Mouse (Mus musculus): ENCODE data around the gene H2-T22. TPM values are rescaled to one million over a fixed set of nuclear protein-coding genes. Genes with fewer than 3 reads are reported as not detected.

Gene H2-T22
- polyA plus RNA-seq, 1 experiment, result 21.7 TPM

- H3K79me2 ChIP-seq (ENCODE audit: control insufficient read depth, insufficient read depth), result peaks cover 22% of the 10 kb centered on the region
- TF ChIP-seq FOSL1 (IDR thresholded peaks at IDR 0.05; ENCODE audit: insufficient read depth, low read length, poor library complexity, severe bottlenecking), result no peak
- TF ChIP-seq CTCF (IDR thresholded peaks at IDR 0.05; ENCODE audit: control insufficient read depth, insufficient read depth, insufficient read length), result no peak
- TF ChIP-seq MYOD1 (IDR thresholded peaks at IDR 0.05; ENCODE audit: control insufficient read depth, insufficient read length, low read depth), result no peak
- TF ChIP-seq MYOG (IDR thresholded peaks at IDR 0.05; ENCODE audit: control insufficient read depth, extremely low read depth, insufficient read length), result no peak
- TF ChIP-seq MAX (IDR thresholded peaks at IDR 0.05), result no peak
- TF ChIP-seq CEBPB (IDR thresholded peaks at IDR 0.05; ENCODE audit: low read depth), result no peak
- H3K27me3 ChIP-seq (ENCODE audit: control insufficient read depth, insufficient read depth, insufficient read length), result no peaks in the 10 kb centered on the region
- H3ac ChIP-seq (ENCODE audit: control insufficient read depth, insufficient read length, low read depth), result no peak overlapping the region
- H3K79me3 ChIP-seq (ENCODE audit: low read depth), result peaks cover 14% of the 10 kb centered on the region
- H3K4me3 ChIP-seq (ENCODE audit: insufficient read depth, poor library complexity, severe bottlenecking), result no peak overlapping the region
- H3K36me3 ChIP-seq (ENCODE audit: control insufficient read depth, insufficient read depth), result peaks cover 6% of the 10 kb centered on the region
Observed at GRCm38 (mm10) chr17:35991781-35992180, 50.8 kb downstream of the H2-T22 start.

Other genes starting within 250 kb of the H2-T22 start
- 55.2 TPM for gene Ier3, start 221.1 kb downstream of the H2-T22 start, polyA plus RNA-seq (2012; fragmentation: generic; extraction: Trizol)
- 57.2 TPM for gene Flot1, start 219.5 kb downstream of the H2-T22 start, polyA plus RNA-seq (2012; fragmentation: generic; extraction: Trizol)
- gene Tubb5, start 204.4 kb downstream of the H2-T22 start, polyA plus RNA-seq (2012; fragmentation: generic; extraction: Trizol), result 1,881 TPM
- gene Mdc1, start 201.2 kb downstream of the H2-T22 start, polyA plus RNA-seq (2012; fragmentation: generic; extraction: Trizol), result 16.6 TPM
- gene Nrm, start 181.4 kb downstream of the H2-T22 start, polyA plus RNA-seq (2012; fragmentation: generic; extraction: Trizol), result 25.5 TPM
- gene Ppp1r18, start 177.2 kb downstream of the H2-T22 start, polyA plus RNA-seq (2012; fragmentation: generic; extraction: Trizol), result 84.2 TPM
- 42.4 TPM for gene Dhx16, start 162.9 kb downstream of the H2-T22 start, polyA plus RNA-seq (2012; fragmentation: generic; extraction: Trizol)
- 36.0 TPM for gene 2310061I04Rik, start 145.3 kb downstream of the H2-T22 start, polyA plus RNA-seq (2012; fragmentation: generic; extraction: Trizol)
- 13.1 TPM for gene Atat1, start 132.7 kb downstream of the H2-T22 start, polyA plus RNA-seq (2012; fragmentation: generic; extraction: Trizol)
- 153 TPM for gene Mrps18b, start 126.4 kb downstream of the H2-T22 start, polyA plus RNA-seq (2012; fragmentation: generic; extraction: Trizol)
- 33.1 TPM for gene Ppp1r10, start 126.3 kb downstream of the H2-T22 start, polyA plus RNA-seq (2012; fragmentation: generic; extraction: Trizol)
- gene Abcf1, start 73.0 kb downstream of the H2-T22 start, polyA plus RNA-seq (2012; fragmentation: generic; extraction: Trizol), result 82.6 TPM
- 71.7 TPM for gene Gnl1, start 62.9 kb downstream of the H2-T22 start, polyA plus RNA-seq (2012; fragmentation: generic; extraction: Trizol)
- gene Prr3, start 62.5 kb downstream of the H2-T22 start, polyA plus RNA-seq (2012; fragmentation: generic; extraction: Trizol), result 13.7 TPM
- 0.16 TPM for gene H2-T24, start 22.2 kb downstream of the H2-T22 start, polyA plus RNA-seq (2012; fragmentation: generic; extraction: Trizol)
- gene H2-T23, start 9.9 kb downstream of the H2-T22 start, polyA plus RNA-seq (2012; fragmentation: generic; extraction: Trizol), result 7.0 TPM
- gene Gm6034, start 214 bp upstream of the H2-T22 start, polyA plus RNA-seq (2012; fragmentation: generic; extraction: Trizol), result not detected
- 0.18 TPM for gene Gm11127, start 15.6 kb upstream of the H2-T22 start, polyA plus RNA-seq (2012; fragmentation: generic; extraction: Trizol)
- not detected for gene Gm19684, start 78.9 kb upstream of the H2-T22 start, polyA plus RNA-seq (2012; fragmentation: generic; extraction: Trizol)
- gene Gm7030, start 86.7 kb upstream of the H2-T22 start, polyA plus RNA-seq (2012; fragmentation: generic; extraction: Trizol), result not detected
- not detected for gene Gm8909, start 125.8 kb upstream of the H2-T22 start, polyA plus RNA-seq (2012; fragmentation: generic; extraction: Trizol)
- not detected for gene H2-T3, start 147.5 kb upstream of the H2-T22 start, polyA plus RNA-seq (2012; fragmentation: generic; extraction: Trizol)
- 61.2 TPM for gene Rpp21, start 215.3 kb upstream of the H2-T22 start, polyA plus RNA-seq (2012; fragmentation: generic; extraction: Trizol)
- 5.1 TPM for gene Trim39, start 229.5 kb upstream of the H2-T22 start, polyA plus RNA-seq (2012; fragmentation: generic; extraction: Trizol)
- gene H2-M10.2, start 243.7 kb upstream of the H2-T22 start, polyA plus RNA-seq (2012; fragmentation: generic; extraction: Trizol), result not detected

Measured in C2C12 (cell line).